Mouse (Mus musculus): Measurements from ENCODE around the gene Tmem240. TPM values are rescaled to one million over a fixed set of nuclear protein-coding genes. Genes with fewer than 3 reads are reported as not detected.

Gene Tmem240
- polyA plus RNA-seq, 1 experiment: 1.5 TPM

DNA sequence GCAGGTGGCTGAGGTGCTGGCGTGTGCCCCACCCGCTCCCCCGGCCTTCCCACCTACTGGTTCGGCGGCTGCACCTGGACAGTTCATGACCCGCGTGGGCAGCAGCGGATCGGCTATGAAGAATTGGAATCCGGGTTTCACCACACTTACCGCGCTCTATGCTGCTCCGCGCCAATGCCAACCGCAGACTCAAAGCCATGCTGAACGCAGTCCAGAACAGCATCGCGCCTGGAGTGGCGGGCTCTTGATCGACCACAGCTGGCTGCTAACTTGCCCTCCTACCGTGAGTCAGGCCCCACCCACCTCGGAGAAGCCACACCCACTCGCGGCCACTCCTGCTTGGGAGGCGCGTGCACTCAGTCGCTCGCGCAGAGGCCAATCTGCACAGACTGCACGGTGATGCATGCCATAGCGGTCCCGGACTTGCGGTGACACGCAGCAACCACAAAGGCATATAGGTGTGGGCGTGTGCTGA, 39.7 kb downstream of the Tmem240 start, which contains the start of gene Vwa1:
Gene Vwa1 (minus strand): TSS at position 419 of the 475 bp plus-strand sequence.
- Histone ChIP-seq H3K4me3 (ENCODE audit: control insufficient read depth, low read depth, low read length) (peak within 1 kb of the TSS; percentile 76), H3K36me3 (ENCODE audit: control insufficient read depth, insufficient read depth, low read length) (no peaks in the 10 kb centered on the region), H3K4me1 (ENCODE audit: control insufficient read depth, insufficient read depth, low read length) (peaks cover 37% of the 10 kb centered on the region), H3K27me3 (ENCODE audit: control insufficient read depth, insufficient read depth, low read length) (no peaks in the 10 kb centered on the region), H3K27ac (ENCODE audit: control insufficient read depth, insufficient read depth, low read depth, low read length) (peak within 1 kb of the TSS; percentile 85)
- no peak for TF ChIP-seq CTCF (IDR thresholded peaks at IDR 0.05; ENCODE audit: control insufficient read depth, insufficient read depth, insufficient replicate concordance, low read depth, low read length)
- peak; percentile 90 for TF ChIP-seq POLR2A (IDR thresholded peaks at IDR 0.05; ENCODE audit: control insufficient read depth, low read depth, low read length)

DNA sequence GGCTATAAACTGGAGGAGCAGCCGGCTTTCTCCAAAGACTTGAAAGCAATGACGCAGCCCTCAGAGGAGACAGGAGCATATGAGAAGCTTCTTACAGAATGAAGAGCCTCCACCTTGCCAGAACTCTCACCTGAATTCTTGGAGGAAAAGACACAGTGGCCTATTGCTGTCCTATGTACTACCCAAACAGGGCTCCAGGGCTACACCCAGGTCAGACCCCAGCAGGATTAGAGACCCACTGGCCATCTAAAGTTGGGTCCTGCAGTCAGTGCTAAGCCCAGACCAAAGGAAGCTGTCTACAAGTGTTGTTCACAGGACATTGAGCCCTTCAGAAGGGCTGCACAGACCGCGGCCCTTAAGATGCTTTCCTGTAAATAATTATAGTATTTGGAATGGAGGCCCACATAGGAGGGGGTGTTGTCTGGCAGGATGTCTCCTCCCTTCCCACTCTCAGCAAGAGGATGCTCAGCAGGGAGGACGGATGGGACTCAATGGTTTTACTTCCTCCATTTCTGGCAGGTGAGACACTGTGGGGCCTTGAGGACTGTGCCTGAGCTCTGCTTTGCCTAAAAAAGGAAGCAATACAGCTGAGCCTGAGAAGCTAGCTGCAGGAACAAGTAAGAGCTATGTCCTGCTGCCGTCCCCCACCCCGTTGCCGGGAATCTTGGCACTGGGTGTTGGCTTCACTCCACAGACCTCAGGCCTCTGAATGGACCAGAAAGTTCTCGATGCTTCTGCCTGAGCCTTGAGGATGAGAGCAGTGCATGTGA, 40.6 kb downstream of the Tmem240 start:
- no peak overlapping the region for H3K4me3 ChIP-seq (ENCODE audit: control insufficient read depth, low read depth, low read length)
- H3K36me3 ChIP-seq (ENCODE audit: control insufficient read depth, insufficient read depth, low read length): no peaks in the 10 kb centered on the region
- no peaks in the 10 kb centered on the region for H3K27me3 ChIP-seq (ENCODE audit: control insufficient read depth, insufficient read depth, low read length)
- H3K27ac ChIP-seq (ENCODE audit: control insufficient read depth, insufficient read depth, low read depth, low read length): peak overlapping the region; percentile 85
- H3K4me1 ChIP-seq (ENCODE audit: control insufficient read depth, insufficient read depth, low read length): peaks cover 32% of the 10 kb centered on the region
- TF ChIP-seq CTCF (IDR thresholded peaks at IDR 0.05; ENCODE audit: control insufficient read depth, insufficient read depth, insufficient replicate concordance, low read depth, low read length): no peak
- TF ChIP-seq POLR2A (IDR thresholded peaks at IDR 0.05; ENCODE audit: control insufficient read depth, low read depth, low read length): peak; percentile 30; the same call in 1 of the 2 replicates

GRCm38 (mm10) chr4:155775855-155776254, 41.3 kb downstream of the Tmem240 start:
- no peak overlapping the region for H3K4me3 ChIP-seq (ENCODE audit: control insufficient read depth, low read depth, low read length)
- peak overlapping the region; percentile 85 for H3K27ac ChIP-seq (ENCODE audit: control insufficient read depth, insufficient read depth, low read depth, low read length)
- no peak for TF ChIP-seq CTCF (IDR thresholded peaks at IDR 0.05; ENCODE audit: control insufficient read depth, insufficient read depth, insufficient replicate concordance, low read depth, low read length)
- no peak for TF ChIP-seq POLR2A (IDR thresholded peaks at IDR 0.05; ENCODE audit: control insufficient read depth, low read depth, low read length)
- peaks cover 26% of the 10 kb centered on the region for H3K4me1 ChIP-seq (ENCODE audit: control insufficient read depth, insufficient read depth, low read length)
- H3K27me3 ChIP-seq (ENCODE audit: control insufficient read depth, insufficient read depth, low read length): no peaks in the 10 kb centered on the region
- H3K36me3 ChIP-seq (ENCODE audit: control insufficient read depth, insufficient read depth, low read length): no peaks in the 10 kb centered on the region

DNA sequence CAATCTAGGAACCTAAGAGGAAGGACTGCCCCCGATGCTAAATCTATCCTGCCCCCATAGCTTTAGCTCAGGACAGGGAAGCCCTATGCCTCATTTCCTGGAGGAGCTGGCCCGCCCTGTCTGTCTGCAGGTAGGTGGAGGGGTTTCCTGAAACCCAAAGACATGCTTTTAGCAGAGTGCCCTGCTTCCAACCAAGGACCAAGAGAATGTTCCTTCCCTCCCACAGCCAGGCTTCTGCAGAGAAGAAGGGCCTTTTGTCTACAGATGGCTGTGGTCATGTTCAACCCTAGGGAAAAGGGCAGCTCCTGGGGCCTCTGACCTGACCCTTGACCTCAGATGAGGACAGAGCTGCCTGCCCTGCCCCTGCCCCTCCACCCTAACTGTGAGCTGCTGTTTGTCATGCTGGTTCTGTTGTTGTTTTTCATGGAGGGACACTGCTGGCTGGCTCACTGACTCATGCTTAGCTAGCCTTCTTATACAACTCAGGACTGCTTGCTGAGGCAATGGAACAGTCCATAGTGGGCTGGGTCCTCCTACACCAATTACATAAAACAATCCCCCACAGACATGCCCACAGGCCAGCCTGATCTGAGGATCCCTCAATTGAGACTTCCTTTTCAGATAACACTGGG, 42.2 kb downstream of the Tmem240 start:
- Histone ChIP-seq H3K27ac (ENCODE audit: control insufficient read depth, insufficient read depth, low read depth, low read length) (peak overlapping the region; percentile 71), H3K4me1 (ENCODE audit: control insufficient read depth, insufficient read depth, low read length) (peaks cover 29% of the 10 kb centered on the region), H3K4me3 (ENCODE audit: control insufficient read depth, low read depth, low read length) (no peak overlapping the region), H3K36me3 (ENCODE audit: control insufficient read depth, insufficient read depth, low read length) (no peaks in the 10 kb centered on the region), H3K27me3 (ENCODE audit: control insufficient read depth, insufficient read depth, low read length) (no peaks in the 10 kb centered on the region)
- TF ChIP-seq CTCF (IDR thresholded peaks at IDR 0.05; ENCODE audit: control insufficient read depth, insufficient read depth, insufficient replicate concordance, low read depth, low read length): no peak
- no peak for TF ChIP-seq POLR2A (IDR thresholded peaks at IDR 0.05; ENCODE audit: control insufficient read depth, low read depth, low read length)

GRCm38 (mm10) chr4:155777816-155778215, 43.2 kb downstream of the Tmem240 start:
- peaks cover 29% of the 10 kb centered on the region for H3K4me1 ChIP-seq (ENCODE audit: control insufficient read depth, insufficient read depth, low read length)
- no peak overlapping the region for H3K4me3 ChIP-seq (ENCODE audit: control insufficient read depth, low read depth, low read length)
- TF ChIP-seq POLR2A (IDR thresholded peaks at IDR 0.05; ENCODE audit: control insufficient read depth, low read depth, low read length) (no peak), CTCF (IDR thresholded peaks at IDR 0.05; ENCODE audit: control insufficient read depth, insufficient read depth, insufficient replicate concordance, low read depth, low read length) (no peak)
- no peaks in the 10 kb centered on the region for H3K36me3 ChIP-seq (ENCODE audit: control insufficient read depth, insufficient read depth, low read length)
- no peaks in the 10 kb centered on the region for H3K27me3 ChIP-seq (ENCODE audit: control insufficient read depth, insufficient read depth, low read length)
- H3K27ac ChIP-seq (ENCODE audit: control insufficient read depth, insufficient read depth, low read depth, low read length): peak overlapping the region; percentile 50; the same call in 1 of the 2 replicates

DNA sequence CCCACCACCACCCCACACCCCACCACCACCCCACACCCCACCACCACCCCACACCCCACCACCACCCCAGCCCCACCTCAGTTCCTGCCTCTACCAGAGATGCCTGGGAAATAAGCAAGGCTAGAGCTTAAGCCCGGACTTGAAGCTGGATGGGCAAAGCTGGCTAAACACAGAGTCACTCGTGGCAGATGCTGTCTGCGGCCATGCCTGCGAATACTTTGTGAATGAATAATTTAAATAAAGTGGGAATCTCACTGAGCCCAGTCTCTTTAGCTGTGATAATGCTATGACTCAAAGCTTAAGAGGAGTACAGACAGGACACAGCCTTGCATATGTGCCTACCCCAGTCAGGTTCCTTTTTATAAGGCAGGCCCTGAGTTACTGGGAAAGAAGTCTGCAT, 44.9 kb downstream of the Tmem240 start:
- H3K4me1 ChIP-seq (ENCODE audit: control insufficient read depth, insufficient read depth, low read length): peaks cover 34% of the 10 kb centered on the region
- no peaks in the 10 kb centered on the region for H3K27me3 ChIP-seq (ENCODE audit: control insufficient read depth, insufficient read depth, low read length)
- H3K4me3 ChIP-seq (ENCODE audit: control insufficient read depth, low read depth, low read length): no peak overlapping the region
- no peak overlapping the region for H3K27ac ChIP-seq (ENCODE audit: control insufficient read depth, insufficient read depth, low read depth, low read length)
- TF ChIP-seq POLR2A (IDR thresholded peaks at IDR 0.05; ENCODE audit: control insufficient read depth, low read depth, low read length): no peak
- no peak for TF ChIP-seq CTCF (IDR thresholded peaks at IDR 0.05; ENCODE audit: control insufficient read depth, insufficient read depth, insufficient replicate concordance, low read depth, low read length)
- H3K36me3 ChIP-seq (ENCODE audit: control insufficient read depth, insufficient read depth, low read length): no peaks in the 10 kb centered on the region

DNA sequence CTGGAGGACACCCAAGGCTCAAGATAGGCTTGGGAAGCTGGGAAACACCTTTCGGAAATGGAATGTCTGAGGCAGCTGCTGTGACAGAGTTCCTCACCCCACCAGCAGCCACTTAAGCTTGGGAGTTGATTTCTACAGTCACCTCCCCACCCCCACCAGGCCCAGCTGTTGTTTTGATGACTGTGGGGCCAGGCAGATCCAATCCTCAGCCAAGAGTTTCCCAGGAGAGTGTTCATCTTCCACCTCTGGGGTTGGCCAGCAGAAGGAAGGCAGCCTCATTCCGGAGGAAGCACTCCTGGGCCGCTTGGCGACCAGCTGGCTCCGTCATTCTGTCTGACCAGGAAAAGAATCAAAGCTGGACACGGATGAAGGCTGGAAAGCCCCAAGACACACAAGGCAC, 46.3 kb downstream of the Tmem240 start:
- TF ChIP-seq CTCF (IDR thresholded peaks at IDR 0.05; ENCODE audit: control insufficient read depth, insufficient read depth, insufficient replicate concordance, low read depth, low read length): no peak
- no peak for TF ChIP-seq POLR2A (IDR thresholded peaks at IDR 0.05; ENCODE audit: control insufficient read depth, low read depth, low read length)
- H3K36me3 ChIP-seq (ENCODE audit: control insufficient read depth, insufficient read depth, low read length): no peaks in the 10 kb centered on the region
- no peak overlapping the region for H3K4me3 ChIP-seq (ENCODE audit: control insufficient read depth, low read depth, low read length)
- peak overlapping the region; percentile 76 for H3K27ac ChIP-seq (ENCODE audit: control insufficient read depth, insufficient read depth, low read depth, low read length)
- no peaks in the 10 kb centered on the region for H3K27me3 ChIP-seq (ENCODE audit: control insufficient read depth, insufficient read depth, low read length)
- H3K4me1 ChIP-seq (ENCODE audit: control insufficient read depth, insufficient read depth, low read length): peaks cover 31% of the 10 kb centered on the region
